In the genomic region with DNA sequence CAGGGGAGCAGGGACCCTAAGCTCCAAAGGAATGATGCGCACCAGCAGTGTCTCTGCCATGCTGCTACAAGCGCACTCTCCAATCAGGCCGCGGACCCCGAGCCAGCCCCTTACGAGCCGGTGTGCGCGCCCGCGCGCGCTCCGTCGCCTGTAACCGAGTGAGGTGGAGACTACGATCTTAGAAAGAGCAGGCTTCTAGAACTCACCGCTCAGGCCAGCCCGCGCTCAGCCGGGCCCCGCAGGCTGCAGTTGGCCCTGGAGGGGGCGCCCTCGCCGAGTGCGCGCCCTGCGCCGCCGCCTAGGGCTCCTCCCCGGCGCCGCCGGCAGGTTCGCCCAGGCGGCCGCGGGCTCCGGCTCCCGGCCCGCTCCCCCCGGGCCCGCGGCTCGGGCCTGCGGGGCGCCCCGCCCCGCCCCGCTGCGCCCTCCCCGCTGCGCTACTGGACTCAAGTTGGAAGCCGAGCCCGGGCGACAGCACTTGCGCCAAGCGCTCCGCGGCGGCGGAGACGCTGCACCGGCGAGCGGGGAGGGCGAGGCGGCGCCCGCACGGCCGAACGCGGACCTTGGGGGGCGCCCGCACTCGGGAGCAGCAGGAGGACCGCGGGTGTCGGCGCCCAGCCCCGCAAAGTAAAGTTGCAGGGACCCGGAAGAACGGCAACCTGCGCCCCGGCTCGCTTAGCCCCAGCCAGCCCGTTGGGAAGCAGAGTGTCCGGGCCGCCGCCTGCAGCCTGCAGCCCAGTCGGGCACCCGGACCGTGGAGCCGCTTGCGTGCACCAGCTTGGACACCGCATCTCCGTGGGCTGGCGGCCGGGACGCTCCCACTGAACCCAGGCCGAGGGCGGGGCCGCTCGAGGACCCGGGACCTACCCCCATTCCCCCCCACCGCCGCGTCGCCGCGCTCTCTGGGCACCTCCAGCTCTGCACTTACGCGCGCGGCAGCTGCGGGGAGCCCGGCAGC, we compare ENCODE assay signal across 8 mouse cellular contexts. TPM values are rescaled to one million over a fixed set of nuclear protein-coding genes. Genes with fewer than 3 reads are reported as not detected.
DNase-seq lines count a peak whose midpoint lies in the region; ATAC-seq and TF ChIP-seq lines count a peak whose summit lies in the region.

No protein-coding gene starts in this region.

- in situ Hi-C loops in ES-E14 (cut with MboI; ENCODE audit: low sequenced_read_pairs in 2 of 2, unreplicated experiment in 2 of 2), result no loop called here

- TF ChIP-seq EP300 in stomach, postnatal 0 days (optimal IDR thresholded peaks at IDR 0.05), result no peak

- H3K9me3 ChIP-seq in ES-E14 (ENCODE audit: control insufficient read depth, insufficient read depth, low read depth, low read length), result no peaks in the 10 kb centered on the region
- H3K9me3 ChIP-seq in embryonic facial prominence, embryonic 14.5 days (ENCODE audit: control insufficient read depth, low read length), result no peaks in the 10 kb centered on the region
- no peaks in the 10 kb centered on the region for H3K9me3 ChIP-seq in hindbrain, embryonic 13.5 days
- no peaks in the 10 kb centered on the region for H3K9me3 ChIP-seq in midbrain, embryonic 14.5 days (ENCODE audit: control insufficient read depth, low read length)
- H3K9me3 ChIP-seq in stomach, postnatal 0 days (ENCODE audit: control insufficient read depth, low read length), result no peaks in the 10 kb centered on the region

- H3K27ac ChIP-seq in ES-E14 (ENCODE audit: insufficient read depth, low read depth, low read length, poor library complexity, severe bottlenecking), result no peak overlapping the region
- H3K27ac ChIP-seq in embryonic facial prominence, embryonic 14.5 days (replicated peaks; ENCODE audit: low read depth, low read length), result no peak overlapping the region
- no peak overlapping the region for H3K27ac ChIP-seq in hindbrain, embryonic 13.5 days
- H3K27ac ChIP-seq in midbrain, embryonic 14.5 days (replicated peaks; ENCODE audit: low read depth, low read length), result no peak overlapping the region
- no peak overlapping the region for H3K27ac ChIP-seq in stomach, postnatal 0 days (replicated peaks)

- H3K4me3 ChIP-seq in ES-E14 (ENCODE audit: insufficient read depth in 1 of 2, low read depth in 1 of 2, low read length in 2 of 2, poor library complexity in 1 of 2, severe bottlenecking in 1 of 2), result peak overlapping the region; percentile 63 to 72
- H3K4me3 ChIP-seq in embryonic facial prominence, embryonic 14.5 days (ENCODE audit: low read depth, low read length), result peak overlapping the region; percentile 54
- peak overlapping the region; percentile 56 for H3K4me3 ChIP-seq in hindbrain, embryonic 13.5 days
- H3K4me3 ChIP-seq in midbrain, embryonic 14.5 days (replicated peaks; ENCODE audit: low read depth, low read length), result peak overlapping the region; percentile 40
- peak overlapping the region; percentile 31 for H3K4me3 ChIP-seq in stomach, postnatal 0 days (ENCODE audit: low read depth, low read length)

- no peaks in the 10 kb centered on the region; a peak in 1 of 4 replicates for H3K4me1 ChIP-seq in ES-E14 (ENCODE audit: control insufficient read depth in 2 of 2, insufficient read depth in 2 of 2, low read length in 2 of 2, poor library complexity in 1 of 2)
- 0 out of 2 replicates have a peak, but pooled peaks cover 5% of the 10 kb centered on the region for H3K4me1 ChIP-seq in embryonic facial prominence, embryonic 14.5 days (ENCODE audit: control insufficient read depth, insufficient read depth, low read length)
- peaks cover 36% of the 10 kb centered on the region for H3K4me1 ChIP-seq in hindbrain, embryonic 13.5 days (replicated peaks)
- no peaks in the 10 kb centered on the region for H3K4me1 ChIP-seq in midbrain, embryonic 14.5 days (ENCODE audit: control insufficient read depth, insufficient read depth, low read length)
- H3K4me1 ChIP-seq in stomach, postnatal 0 days (replicated peaks; ENCODE audit: control insufficient read depth, insufficient read depth), result no peaks in the 10 kb centered on the region

- TF ChIP-seq CTCF in stomach, postnatal 0 days (IDR thresholded peaks at IDR 0.05; ENCODE audit: low read depth), result no peak

- H3K36me3 ChIP-seq in ES-E14 (ENCODE audit: control insufficient read depth, insufficient read depth, low read length, poor library complexity, severe bottlenecking), result no peaks in the 10 kb centered on the region
- H3K36me3 ChIP-seq in embryonic facial prominence, embryonic 14.5 days (ENCODE audit: control insufficient read depth, insufficient read depth, low read length), result no peaks in the 10 kb centered on the region
- H3K36me3 ChIP-seq in hindbrain, embryonic 13.5 days, result no peaks in the 10 kb centered on the region
- H3K36me3 ChIP-seq in midbrain, embryonic 14.5 days (ENCODE audit: control insufficient read depth, insufficient read depth, low read length), result no peaks in the 10 kb centered on the region
- no peaks in the 10 kb centered on the region for H3K36me3 ChIP-seq in stomach, postnatal 0 days (ENCODE audit: control insufficient read depth, insufficient read depth, low read length)

- ATAC-seq in embryonic facial prominence, embryonic 14.5 days (ENCODE audit: low read depth), result peak; percentile 76
- ATAC-seq in hindbrain, embryonic 13.5 days (ENCODE audit: low FRiP score), result peak; percentile 78
- 0 out of 2 replicates have a peak, but pooled peaks have one; percentile 34 for ATAC-seq in midbrain, embryonic 14.5 days (ENCODE audit: low FRiP score, low TSS enrichment)
- no peak; the same call in 1 of the 2 replicates for ATAC-seq in stomach, postnatal 0 days (ENCODE audit: low FRiP score, low TSS enrichment)

- peak; percentile 44 for DNase-seq in ES-E14 (ENCODE audit: low read depth, low spot score)
- peak; percentile 65 for DNase-seq in adrenal gland, postnatal 25 days
- DNase-seq in embryonic facial prominence, embryonic 14.5 days (ENCODE audit: low spot score), result peak; percentile 32
- DNase-seq in left cerebral cortex, adult 11 months (ENCODE audit: low spot score), result peak; percentile 42
- peak; percentile 70 for DNase-seq in midbrain, embryonic 14.5 days
- DNase-seq in stomach, postnatal 0 days (ENCODE audit: low spot score), result peak; percentile 20
- DNase-seq in thymus, postnatal 0 days (ENCODE audit: low spot score), result no peak

- peak overlapping the region; percentile 90 for H3K4me2 ChIP-seq in embryonic facial prominence, embryonic 14.5 days (ENCODE audit: low read depth, low read length)
- H3K4me2 ChIP-seq in hindbrain, embryonic 13.5 days, result peak overlapping the region; percentile 86
- peak overlapping the region; percentile 76 for H3K4me2 ChIP-seq in midbrain, embryonic 14.5 days (ENCODE audit: low read length)
- H3K4me2 ChIP-seq in stomach, postnatal 0 days (replicated peaks; ENCODE audit: low read depth), result peak overlapping the region; percentile 58

- 0% methylated on average over 52 of the region's 118 CpGs for WGBS in embryonic facial prominence, embryonic 14.5 days
- under 1% methylated on average over 85 of the region's 118 CpGs for WGBS in hindbrain, embryonic 13.5 days
- WGBS in midbrain, embryonic 14.5 days, result under 1% methylated on average over 113 of the region's 118 CpGs
- WGBS in stomach, postnatal 0 days, result under 1% methylated on average over 102 of the region's 118 CpGs

- H3K9ac ChIP-seq in ES-E14 (ENCODE audit: insufficient read depth, low read depth, low read length, poor library complexity, severe bottlenecking), result peak overlapping the region; percentile 27
- H3K9ac ChIP-seq in embryonic facial prominence, embryonic 14.5 days (ENCODE audit: low read depth, low read length), result peak overlapping the region; percentile 45
- peak overlapping the region; percentile 66 for H3K9ac ChIP-seq in hindbrain, embryonic 13.5 days
- H3K9ac ChIP-seq in midbrain, embryonic 14.5 days (replicated peaks; ENCODE audit: low read length), result peak overlapping the region; percentile 46
- no peak overlapping the region for H3K9ac ChIP-seq in stomach, postnatal 0 days (ENCODE audit: low read length)

- H3K27me3 ChIP-seq in embryonic facial prominence, embryonic 14.5 days (replicated peaks; ENCODE audit: control insufficient read depth, insufficient read depth, low read length), result peaks cover 84% of the 10 kb centered on the region
- peaks cover 98% of the 10 kb centered on the region for H3K27me3 ChIP-seq in hindbrain, embryonic 13.5 days
- peaks cover 60% of the 10 kb centered on the region for H3K27me3 ChIP-seq in midbrain, embryonic 14.5 days (ENCODE audit: control insufficient read depth, insufficient read depth, low read length)
- peaks cover 36% of the 10 kb centered on the region for H3K27me3 ChIP-seq in stomach, postnatal 0 days (ENCODE audit: control insufficient read depth, insufficient read depth, low read length)

TF ChIP-seq in ES-E14, 5 proteins besides CTCF, POLR2A, EP300 and RAD21:
- no peak for TF ChIP-seq HCFC1 (IDR thresholded peaks at IDR 0.05; ENCODE audit: borderline replicate concordance, insufficient read depth, low read length)
- TF ChIP-seq CHD2 (IDR thresholded peaks at IDR 0.05; ENCODE audit: low read depth, low read length), result no peak
- TF ChIP-seq ZNF384 (IDR thresholded peaks at IDR 0.05; ENCODE audit: low read depth, low read length), result no peak
- TF ChIP-seq MAFK (IDR thresholded peaks at IDR 0.05; ENCODE audit: insufficient read depth, low read depth, low read length), result no peak
- TF ChIP-seq ZC3H11A (IDR thresholded peaks at IDR 0.05; ENCODE audit: borderline replicate concordance, low read depth, low read length), result no peak

RNA-seq across cellular contexts. Expression of gene Adra2c, which starts 0.9 kb away (rescaled TPM):
- 0.16 and 0.45 TPM in 2 replicates for total RNA-seq in ES-E14 (2012; rRNA removed)
- total RNA-seq in adrenal gland, postnatal 25 days (2021), result 0.82 TPM in 1 of 2 replicates, not detected in the other
- polyA plus RNA-seq in embryonic facial prominence, embryonic 14.5 days (2014; fragmentation: Nextera tagmentation; extraction: Ambion mirVana), result 0.31 and 0.53 TPM in 2 replicates
- 0.21 and 0.36 TPM in 2 replicates for polyA plus RNA-seq in hindbrain, embryonic 13.5 days (2015; fragmentation: Nextera tagmentation; extraction: Ambion mirVana)
- 0.46 and 0.50 TPM in 2 replicates for polyA plus RNA-seq in midbrain, embryonic 14.5 days (2014; fragmentation: Nextera tagmentation; extraction: Ambion mirVana)
- polyA plus RNA-seq in stomach, postnatal 0 days (2015; fragmentation: Nextera tagmentation; extraction: Ambion mirVana), result not detected in 2 replicates
- polyA plus RNA-seq in thymus, postnatal 0 days (2015; fragmentation: Nextera tagmentation; extraction: Ambion mirVana), result 0.09 and 0.24 TPM in 2 replicates
